Mouse (Mus musculus) embryo, embryonic 10 days (tissue): ENCODE measurements at regions not wholly inside any gene's neighbourhood (a gene's known extent, or its start where the extent isn't known, plus 50 kb on each side); places are given as distances from the start of the nearest gene placed in this dataset.
A peak's percentile ranks its signal among the peaks of the same experiment; 100 is the strongest.

Experiments
- DNase-seq: peaks from one replicate; pipeline ENCODE4 v3.0.0-alpha.2; 2015; ENCODE audit warnings: low spot score

DNA sequence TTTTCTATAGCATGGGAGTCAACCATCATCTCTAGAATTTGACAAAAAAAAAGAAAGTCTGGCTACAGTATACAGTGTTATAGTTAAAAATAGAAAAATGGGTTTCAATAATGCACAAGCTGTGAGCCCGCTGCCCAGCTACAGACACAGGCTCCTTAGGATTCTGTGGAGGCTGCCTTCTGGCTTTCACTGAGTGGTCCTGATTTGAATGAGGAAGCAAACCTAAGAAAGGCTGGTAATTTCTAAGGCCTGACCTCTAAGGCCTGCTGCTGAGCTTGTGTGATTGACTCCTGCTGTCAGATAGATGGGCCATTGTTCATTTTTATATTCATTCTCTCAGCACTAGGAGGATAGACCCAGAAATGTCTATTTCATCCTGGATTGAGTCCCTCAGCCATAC lies 67.7 kb downstream of the Alg10b start:
- peak; percentile 16 for DNase-seq

DNA sequence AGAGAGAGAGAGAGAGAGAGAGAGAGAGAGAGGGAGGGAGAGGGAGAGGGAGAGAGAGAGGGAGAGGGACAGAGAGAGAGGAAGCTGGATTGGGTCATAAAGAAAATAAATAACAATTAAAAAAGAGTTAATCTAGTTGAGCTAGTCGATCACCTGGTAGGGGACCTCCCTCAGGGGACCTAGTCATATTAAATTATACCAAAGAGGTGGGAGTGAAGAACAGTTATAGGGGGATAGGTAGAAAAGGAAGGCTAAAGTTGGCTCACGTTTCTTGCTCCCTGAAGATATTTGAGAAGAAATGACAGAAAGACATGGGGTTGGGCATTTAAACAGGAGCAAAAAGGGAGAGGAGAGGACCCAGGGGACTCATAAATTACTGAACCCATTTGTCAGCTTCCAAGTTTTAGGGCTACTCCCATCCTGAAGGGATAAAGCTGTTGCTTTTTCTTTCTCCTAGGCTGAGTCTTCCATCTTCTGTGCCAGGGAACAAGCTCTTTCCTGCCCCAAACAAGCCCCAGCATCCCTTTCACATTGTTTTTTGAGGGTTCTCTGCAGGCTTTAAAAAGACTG lies 70.3 kb downstream of the Alg10b start:
- DNase-seq, result no peak

DNA sequence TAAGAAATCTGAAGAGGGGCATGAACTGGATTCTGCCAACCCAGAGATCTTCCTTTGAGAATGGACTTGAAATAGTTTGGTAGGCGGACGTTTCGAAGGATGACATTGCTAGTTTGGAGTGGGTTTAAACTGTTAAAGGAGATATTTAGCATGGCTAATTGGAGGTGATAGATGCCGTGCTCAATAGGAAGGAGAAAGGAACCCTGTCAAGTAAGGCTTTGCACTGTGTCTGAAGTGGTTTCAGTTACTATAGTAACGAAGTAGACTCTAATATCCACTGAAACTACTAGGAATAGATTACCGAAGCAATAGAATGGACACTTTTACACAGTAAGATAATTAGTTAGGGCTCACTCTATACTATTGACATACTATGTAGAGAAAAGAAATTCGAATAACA lies 74.5 kb downstream of the Alg10b start:
- DNase-seq, result no peak

DNA sequence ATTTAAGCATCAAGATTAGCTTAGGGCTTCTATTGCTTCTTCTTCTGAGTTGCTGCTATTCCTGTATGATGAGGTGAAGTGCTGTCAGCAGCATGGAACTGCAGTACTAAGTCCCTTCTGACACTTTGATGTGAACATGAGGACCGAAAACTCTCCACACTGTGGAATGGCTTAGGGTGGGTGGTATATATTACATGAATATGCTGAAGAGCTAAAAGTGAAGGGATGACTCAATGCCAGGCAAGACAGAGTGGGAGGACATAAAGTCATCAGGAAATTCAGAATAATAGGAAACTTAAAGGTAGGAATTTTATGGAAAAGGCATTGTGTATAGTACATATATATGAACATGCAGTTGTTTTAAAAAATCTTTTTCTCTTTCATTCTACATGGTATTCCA lies 79.3 kb downstream of the Alg10b start:
- no peak for DNase-seq

DNA sequence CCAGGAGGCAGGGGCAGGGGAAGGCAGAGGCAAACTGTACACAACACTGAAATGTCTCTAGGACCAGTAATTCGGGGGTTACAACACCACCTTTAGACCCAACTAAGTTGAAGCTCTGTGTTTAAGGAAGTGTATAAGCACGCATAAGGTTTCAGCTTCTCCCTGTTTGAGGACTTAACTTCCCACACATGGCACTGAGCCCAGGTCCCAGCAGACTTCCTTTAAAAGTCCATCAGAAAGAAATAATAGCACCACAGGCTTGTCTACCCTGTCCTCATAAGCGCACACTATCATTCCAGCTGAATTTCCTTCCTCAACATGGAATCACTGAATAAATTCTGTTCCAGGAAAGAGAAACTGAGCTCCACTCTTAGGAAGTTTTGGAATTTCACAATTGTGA lies 80.9 kb downstream of the Alg10b start:
- no peak for DNase-seq

DNA sequence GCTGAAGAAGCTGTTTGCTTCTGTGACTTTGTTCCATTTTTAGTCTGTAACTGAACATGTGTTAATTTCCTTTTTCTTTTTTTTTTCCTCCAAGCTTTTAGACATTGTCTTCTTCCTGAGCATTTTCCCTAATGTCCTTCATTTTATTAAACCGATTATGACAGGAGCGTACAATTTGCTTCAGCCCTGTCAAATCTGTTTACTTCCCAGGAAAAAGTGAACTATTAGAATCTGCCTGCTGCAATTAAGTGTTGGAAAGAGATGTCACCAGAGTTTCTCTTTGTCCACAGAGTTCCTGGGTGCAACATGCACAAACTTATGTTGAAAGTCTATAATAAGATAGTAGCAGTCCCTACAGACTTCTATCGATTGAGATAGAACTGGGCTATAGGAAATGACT lies 82.8 kb downstream of the Alg10b start:
- no peak for DNase-seq

DNA sequence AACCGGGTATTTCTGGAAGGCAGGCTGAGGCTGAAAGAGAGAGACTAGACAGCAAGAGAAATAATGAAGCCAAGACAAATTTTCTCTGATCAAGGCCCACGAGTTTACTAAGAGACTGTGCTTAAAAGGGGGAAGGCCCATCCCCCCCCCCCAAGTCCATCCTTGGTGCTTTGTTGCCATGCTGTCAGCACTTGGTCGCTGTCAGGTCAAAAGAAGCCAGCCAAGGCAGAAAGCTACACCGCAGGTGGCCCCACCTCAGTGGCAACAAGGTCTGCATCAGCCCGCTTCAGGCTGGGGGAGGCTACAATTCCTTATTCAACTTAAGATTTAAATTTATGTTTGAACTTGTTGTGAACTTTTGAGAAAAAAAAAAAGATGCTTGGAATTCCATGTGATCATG lies 84.3 kb downstream of the Alg10b start:
- peak; percentile 19 for DNase-seq

DNA sequence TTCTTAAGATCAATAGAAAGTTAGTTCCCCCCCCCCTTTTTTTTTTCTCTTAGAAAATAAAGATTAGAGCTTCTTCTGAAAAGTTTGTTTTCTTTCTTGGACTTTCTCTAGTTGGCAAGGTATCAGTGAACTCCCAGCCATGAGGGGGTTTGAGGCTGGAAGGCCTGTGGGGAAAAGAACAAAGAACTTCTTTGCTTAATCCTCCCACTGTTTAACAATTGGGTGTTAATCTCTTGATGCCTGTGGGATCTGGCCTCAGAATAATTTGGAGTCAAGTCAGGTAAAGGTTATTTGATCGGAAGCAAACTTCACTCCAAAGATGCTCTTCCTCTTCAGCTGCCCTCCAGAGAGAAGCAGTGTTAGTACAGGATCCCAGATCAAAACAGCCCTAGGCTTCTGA lies 84.8 kb downstream of the Alg10b start:
- DNase-seq, result no peak

DNA sequence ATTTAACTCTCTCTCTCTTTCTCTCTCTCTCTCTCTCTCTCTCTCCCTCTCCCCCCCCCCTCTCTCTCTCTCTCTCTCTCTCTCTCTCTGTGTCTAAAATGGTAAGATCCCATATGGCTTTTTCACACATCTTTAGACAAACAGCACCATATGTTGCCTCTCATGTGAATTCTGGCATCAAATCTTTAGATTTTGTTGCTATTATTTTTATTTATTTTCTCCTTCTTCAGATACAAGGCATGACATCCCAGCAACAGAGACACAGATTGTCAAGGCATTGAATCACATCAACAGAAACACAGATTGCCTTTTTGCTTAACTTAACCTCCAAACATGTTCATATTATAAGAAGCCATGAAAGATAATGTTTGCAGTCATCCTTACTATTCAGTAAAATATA lies 85.6 kb downstream of the Alg10b start:
- DNase-seq, result no peak

DNA sequence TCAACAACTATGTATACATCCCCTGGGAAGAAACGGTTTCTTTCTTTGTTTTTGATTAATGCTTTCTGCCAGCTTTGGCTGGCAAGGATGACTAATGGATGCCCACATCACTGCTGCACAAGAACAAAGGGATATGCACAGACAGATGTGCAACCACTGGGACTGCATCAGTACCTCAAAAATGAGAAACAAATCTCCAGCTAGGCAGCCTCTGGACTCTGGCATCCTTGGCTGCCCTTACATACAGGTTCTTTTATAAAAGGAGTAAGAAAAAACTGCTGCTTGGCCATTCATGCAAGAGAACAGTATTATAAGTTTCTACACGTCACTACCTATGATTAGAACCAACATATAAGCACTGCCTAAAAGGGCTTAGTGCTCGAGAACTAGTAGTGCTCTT lies 97.7 kb downstream of the Alg10b start:
- no peak for DNase-seq

DNA sequence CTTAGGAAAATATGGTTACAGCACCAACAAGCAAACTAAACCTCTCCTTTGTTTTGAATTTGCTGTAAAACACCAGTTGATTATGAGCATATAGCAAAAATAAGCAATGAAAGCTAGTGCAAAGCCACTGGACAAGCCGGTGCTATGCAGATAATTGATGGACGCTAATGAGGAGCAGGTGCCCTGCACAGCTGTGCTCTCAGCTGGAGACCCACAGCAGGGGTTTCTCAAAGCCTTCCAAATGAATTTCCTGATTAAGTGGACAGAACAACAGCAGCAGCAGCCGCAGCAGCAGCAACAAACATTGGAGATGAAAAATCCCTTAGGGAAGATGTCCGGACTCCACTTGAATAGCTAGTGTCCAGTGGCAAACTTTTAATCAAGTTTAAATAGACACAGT lies 109.2 kb downstream of the Alg10b start:
- peak; percentile 74 for DNase-seq

DNA sequence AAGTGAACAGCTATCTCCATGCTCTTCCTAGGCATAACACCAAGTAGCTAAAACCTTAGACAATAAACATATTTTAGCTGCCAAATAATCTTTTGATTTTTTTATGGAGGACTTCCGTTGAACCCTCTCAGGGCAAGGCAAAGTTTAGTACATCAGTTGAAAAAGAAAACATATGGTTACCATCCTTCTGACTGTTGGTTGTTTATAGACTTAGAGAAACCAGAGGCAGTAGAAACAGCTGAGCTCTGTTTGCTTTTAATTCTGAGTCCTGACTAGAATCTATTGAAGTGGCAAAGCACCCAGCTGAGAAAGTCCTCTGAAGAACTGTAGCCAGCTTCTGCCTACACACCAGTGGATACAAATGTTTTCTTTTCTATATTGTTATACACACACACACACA lies 109.7 kb downstream of the Alg10b start:
- DNase-seq, result peak; percentile 20

DNA sequence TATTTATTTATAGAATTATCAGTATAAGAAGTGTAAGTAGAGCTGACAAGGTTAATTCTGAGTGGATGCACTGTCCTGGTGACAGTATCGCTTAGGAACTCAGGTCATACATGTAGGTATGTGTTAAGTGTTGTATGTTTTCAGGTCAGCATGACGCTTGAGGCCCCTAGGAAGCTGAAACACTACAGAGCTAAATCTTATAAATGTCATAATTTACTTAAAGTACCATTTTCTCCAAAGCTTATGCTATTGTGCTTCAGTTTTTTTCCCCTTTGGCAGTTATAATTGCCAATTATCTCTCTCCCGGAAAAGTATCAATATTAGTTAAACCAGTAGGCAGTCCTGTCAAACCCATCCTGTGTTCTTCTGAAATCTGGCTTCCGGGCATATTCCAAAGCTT lies 110.3 kb downstream of the Alg10b start:
- DNase-seq, result no peak

DNA sequence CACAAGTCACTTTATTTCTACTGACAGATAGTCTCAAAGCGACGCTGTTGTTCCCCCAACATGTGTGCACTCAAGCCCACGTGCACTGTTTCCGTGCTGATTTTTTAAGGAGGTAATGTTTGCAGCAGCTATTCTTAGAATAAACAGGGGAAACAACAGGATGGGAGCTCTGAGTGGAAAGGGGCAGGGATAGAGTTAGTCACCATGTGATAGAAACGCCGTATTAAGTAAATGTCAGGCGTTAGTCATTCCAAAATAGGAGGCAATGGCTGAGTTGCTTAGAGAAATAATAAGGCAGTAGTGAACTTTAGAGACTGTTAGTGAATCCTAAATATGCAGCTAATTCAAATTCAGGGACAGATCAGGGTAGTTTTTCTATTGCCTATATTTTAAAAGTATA lies 111.4 kb downstream of the Alg10b start:
- DNase-seq, result no peak

DNA sequence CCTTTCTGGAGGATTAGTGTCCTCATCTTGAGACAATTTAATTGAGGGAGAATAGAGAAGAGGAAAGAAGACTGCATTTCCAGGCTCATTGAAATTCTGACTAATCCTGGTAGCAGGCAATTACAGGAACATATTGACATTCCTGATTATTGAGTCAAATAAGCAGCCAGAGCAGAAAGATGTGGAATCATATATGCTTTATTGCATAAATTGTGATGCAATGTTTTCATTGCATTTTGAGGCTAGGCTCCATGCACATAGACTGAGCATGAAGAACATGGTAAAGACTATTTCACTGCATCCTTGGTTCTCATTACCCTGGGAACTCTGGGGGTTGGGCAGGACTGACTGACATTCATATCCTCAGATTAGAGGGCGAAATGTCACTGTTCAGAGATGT lies 116.0 kb downstream of the Alg10b start:
- DNase-seq, result no peak

DNA sequence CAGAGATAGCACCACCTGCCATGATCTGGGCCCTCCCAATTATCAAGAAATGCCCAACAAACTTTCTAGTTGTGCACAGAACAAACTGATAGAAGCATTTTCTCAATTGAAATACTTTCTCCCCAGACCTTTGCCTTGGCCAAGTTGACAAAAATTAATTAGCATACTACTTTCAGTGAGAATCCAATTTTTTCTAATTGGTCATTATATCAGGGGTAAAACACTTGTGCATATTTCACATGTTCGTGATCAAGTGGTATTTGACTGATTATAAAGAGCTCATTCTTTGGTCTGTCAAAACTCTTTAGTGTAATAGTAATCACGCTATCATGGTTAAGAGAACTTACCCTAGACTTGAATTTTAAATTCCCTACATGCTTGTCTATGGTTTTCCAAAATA lies 117.2 kb downstream of the Alg10b start:
- DNase-seq, result no peak

DNA sequence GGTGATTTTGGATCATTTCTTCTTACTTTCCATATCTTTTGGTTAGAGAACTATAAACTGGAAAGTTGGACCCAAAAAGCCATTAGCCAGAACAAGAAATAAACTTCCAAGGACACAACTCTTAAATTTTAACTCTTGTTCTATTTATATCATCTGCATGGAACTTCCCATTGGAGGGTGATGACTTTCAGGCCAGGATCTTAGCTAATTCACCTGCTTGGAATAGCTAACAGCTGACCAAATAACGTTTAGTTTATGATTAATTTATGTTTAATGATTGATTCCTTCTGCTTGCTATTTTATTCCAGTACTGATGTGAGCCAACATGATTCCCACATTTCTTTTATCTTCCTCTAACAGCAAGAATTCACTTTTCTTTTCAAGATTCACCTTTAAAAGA lies 119.7 kb downstream of the Alg10b start:
- DNase-seq, result no peak

DNA sequence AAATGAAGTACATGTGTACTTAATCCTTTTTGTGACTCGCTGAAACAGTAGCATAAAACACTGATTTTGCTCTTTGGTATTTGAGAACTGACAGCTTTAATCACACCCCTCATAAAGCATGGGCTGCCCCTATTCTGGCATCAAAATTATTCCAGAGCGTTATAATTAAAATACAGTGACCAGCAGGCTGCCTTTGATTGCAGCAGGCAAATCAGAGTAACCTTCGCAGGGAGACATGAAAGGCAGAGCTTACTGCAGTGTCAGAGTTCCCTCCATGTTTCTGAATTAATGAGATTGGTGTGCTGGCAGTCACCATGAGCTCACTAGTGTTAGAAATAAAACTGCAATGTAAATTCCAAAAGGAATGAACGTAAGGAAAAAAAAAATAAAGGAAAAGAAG lies 120.8 kb downstream of the Alg10b start:
- no peak for DNase-seq

DNA sequence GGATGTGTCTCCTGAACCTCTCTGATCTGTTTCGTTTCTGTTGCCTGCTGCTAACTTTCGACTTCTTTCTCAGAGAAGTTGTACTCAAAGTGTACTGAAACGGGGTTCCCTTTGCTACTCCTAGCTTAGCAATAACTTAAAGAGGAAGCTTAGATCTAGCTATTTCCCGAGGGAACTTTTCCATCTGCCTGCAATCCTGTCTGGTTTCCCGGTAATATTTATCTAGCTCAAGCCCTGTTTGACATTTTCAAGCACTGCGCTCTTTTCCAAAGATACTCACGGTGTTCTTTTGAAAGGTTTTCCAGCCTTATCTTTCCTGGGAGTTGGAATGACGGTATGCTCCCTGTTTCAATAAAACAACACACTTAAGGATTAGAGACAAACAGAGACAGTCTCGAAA lies 122.1 kb downstream of the Alg10b start:
- DNase-seq, result no peak

DNA sequence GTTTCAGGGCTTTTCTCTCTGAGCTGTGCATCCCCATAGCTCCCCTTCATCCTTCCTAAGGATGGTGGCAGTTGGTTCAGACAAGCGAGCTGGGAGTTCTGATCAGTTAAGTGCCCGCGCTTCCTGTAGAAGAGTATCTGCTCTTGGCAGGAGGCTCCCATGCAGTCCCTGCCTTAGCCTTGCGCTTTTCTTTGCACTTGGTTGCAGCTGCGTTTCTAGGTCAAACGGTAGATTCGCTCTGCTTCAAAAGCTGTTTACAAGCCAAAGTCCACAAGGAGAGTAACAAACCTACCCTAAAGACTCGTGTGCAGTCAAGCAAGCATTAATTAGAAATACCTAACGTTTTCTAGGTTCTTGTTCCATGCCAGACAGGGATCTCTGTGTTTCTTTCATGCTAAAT lies 122.6 kb downstream of the Alg10b start:
- DNase-seq, result no peak

DNA sequence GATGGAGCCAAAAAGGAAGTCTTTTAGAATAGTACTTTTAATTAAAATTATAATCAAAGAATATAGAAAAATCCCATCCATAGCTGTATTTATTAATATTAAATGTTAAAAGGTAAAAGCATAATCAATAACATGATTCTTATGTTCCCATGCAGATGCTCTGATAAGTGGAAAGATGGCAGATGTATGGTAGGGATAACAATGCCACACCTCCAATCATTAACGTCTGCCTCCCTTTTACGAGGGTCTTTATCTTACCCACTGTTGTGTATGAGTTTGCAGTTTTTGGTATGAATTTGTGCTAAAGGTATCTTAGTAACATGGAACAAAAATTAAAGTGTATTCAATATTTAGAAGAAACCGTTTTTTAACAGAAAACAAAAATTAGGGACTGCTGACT lies 127.8 kb downstream of the Alg10b start:
- DNase-seq, result no peak

DNA sequence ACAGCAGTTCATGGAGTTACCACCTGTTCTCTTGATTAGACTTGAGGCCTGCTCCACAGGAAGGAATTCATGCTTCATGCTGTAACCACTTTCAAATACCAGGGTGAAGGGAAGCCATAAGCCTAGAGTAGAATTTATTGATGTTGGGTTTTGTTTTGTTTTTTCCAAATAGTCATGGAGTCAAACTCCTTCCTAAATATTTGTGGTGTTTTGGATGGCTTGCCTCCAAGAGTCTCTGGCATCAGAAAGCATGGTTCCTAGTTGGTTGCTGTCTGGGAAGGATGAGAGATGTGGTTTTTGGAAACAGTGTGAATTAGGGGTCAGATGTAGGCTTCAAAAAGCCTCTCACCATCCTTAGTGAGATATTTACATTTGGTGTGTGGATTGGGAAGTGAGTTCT lies 141.5 kb downstream of the Alg10b start:
- no peak for DNase-seq

DNA sequence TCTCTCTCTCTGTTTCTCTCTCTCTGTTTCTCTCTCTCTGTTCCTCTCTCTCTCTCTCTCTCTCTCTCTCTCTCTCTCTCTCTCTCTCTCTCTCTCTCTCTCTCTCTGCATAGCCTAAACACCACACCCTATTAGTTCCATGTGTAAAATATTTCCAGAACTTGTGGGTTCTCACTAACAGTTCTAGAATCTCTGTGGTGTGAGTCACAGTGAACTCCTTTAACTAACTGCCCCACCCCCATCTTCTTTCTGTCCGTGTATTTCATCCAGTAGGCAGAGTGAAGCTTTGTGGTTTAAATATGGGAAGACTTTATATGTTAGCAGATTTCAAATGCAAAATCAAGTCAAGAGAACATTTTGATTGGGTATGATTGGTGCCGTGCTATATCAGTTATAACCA lies 153.8 kb downstream of the Alg10b start:
- no peak for DNase-seq

DNA sequence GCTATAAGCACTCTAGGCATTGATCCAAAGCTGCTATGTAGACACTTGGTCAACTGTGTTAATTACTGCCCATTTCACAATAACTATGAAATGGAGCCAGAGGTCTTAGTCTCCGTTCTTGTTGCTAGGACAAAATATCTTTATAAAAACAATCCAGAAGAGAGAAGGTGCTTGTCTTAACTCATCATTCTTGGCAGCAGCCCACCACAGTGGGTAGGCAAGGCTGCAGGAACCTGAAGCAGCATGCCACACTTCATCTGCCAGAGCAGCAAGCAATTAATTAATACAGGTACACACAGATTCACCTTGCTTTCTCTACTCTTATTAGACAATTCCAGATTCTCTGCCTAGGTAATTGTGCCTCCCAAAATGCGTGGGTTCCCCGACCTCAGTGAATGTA lies 172.8 kb downstream of the Alg10b start:
- no peak for DNase-seq
